Mouse (Mus musculus) bone marrow, adult 2 months (tissue): ENCODE results near the gene Rasal2.

Experiments
- CTCF ChIP-seq: fragments of 200-500 bp; IDR thresholded peaks from 2 replicates; pipeline ENCODE4 v1.5.1; 2011; ENCODE audit warnings: low read length, control low read depth; ENCODE audit not compliant: control insufficient read depth, insufficient read depth
- POLR2A ChIP-seq: fragments of 200-500 bp; IDR thresholded peaks from 2 replicates; pipeline ENCODE4 v1.6.1; 2011; ENCODE audit warnings: low read depth, mild to moderate bottlenecking, control low read depth, low read length, borderline replicate concordance; ENCODE audit not compliant: control insufficient read depth

DNA sequence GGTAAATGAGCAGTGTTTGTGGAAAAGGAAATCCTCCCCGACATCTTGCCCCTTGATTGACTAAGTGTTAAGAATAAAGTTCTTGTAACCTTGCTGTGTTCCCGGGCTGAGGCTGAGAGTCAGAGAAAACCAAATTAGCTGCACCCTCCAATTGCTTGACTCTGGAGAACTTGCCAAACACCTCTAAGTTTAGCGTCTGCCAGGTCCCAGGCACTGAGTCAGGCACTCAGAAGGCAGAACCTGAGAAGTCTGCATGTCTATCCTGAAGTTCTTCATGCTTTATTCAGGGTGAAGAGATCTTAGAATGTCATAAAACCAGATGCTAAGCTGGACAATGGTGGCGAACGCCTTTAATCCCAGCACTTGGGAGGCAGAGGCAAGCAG, 36.4 kb upstream of the Rasal2 start:
- TF ChIP-seq CTCF = no peak
- TF ChIP-seq POLR2A = no peak
